Mouse (Mus musculus) olfactory bulb, adult 2 months (tissue): ENCODE data around the gene Dffb.

ENCODE experiments used
- CTCF ChIP-seq: fragments of 200-500 bp; IDR thresholded peaks from 2 replicates; pipeline ENCODE4 v1.5.1; 2012; ENCODE audit warnings: low read depth, mild to moderate bottlenecking, low read length, moderate library complexity; ENCODE audit not compliant: insufficient read depth
- POLR2A ChIP-seq: fragments of 200-500 bp; IDR thresholded peaks from 2 replicates; pipeline ENCODE4 v1.6.1; 2012; ENCODE audit warnings: mild to moderate bottlenecking, low read depth, low read length, moderate library complexity; ENCODE audit not compliant: insufficient read depth

GRCm38 (mm10) chr4:153980470-153980869 is 5.5 kb upstream of the Dffb start:
- no peak for TF ChIP-seq POLR2A
- no peak for TF ChIP-seq CTCF
